Mouse (Mus musculus) megakaryocyte, embryonic 14.5 days (primary cell): ENCODE results near the gene Spns3.

ENCODE experiments used
- FLI1 ChIP-seq: IDR thresholded peaks from 2 replicates; pipeline ENCODE4 v1.6.1; 2012; ENCODE audit warnings: low read length, inconsistent platforms, mixed read lengths
- GATA1 ChIP-seq: IDR thresholded peaks from 3 replicates; pipeline ENCODE4 v1.6.1; 2012; ENCODE audit warnings: mixed read lengths, low read length, inconsistent platforms, borderline replicate concordance

- TF ChIP-seq GATA1 (no peak), FLI1 (no peak)
Measured at GRCm38 (mm10) chr11:72491130-72491960, 59.0 kb downstream of the Spns3 start.
